Mouse (Mus musculus): Measurements from ENCODE around the gene Notum.

DNA sequence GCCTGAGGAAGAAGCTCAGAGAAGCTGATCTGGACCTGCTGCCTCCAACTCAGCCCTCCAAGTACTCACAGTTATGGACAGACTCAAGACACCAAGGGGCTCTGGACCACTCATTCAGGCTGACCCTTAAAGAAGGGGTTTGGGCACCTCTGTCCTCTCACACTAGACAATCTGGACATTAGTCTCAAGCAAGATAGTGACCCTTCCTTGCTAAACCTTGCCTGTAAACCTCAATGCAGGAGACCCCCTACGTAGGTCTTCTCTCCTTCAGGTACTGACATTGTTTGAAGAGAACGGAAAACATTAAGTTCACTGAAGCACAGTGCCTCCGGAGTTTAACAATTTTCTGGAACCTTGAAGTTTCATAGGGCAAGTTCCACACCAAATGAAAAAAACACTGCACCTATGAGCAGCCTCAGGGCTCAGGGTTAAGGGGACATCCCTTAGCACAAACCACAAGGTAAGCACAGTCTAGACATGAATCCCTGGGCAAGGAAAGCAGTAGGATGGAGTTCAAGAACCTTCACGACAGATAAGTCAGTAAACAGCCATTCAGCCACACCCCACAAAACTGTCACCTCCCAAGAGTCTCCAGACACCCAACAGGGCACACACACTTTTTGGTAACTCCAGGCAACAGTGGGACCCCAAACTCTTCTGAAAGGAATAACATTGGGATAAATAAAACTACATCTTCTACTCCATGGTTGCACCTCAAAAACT lies 29.1 kb downstream of the Notum start:
- TF ChIP-seq EP300 (optimal IDR thresholded peaks at IDR 0.05): no peak
- no peak for TF ChIP-seq CTCF (IDR thresholded peaks at IDR 0.05; ENCODE audit: low read depth)

All from stomach, postnatal 0 days (tissue).